Mouse (Mus musculus): ENCODE results near the gene Myo7a.

- TF ChIP-seq CTCF (IDR thresholded peaks at IDR 0.05; ENCODE audit: low read depth): no peak
- no peak for TF ChIP-seq EP300 (IDR thresholded peaks at IDR 0.05; ENCODE audit: low read depth)
These were observed 21.3 kb upstream of the Myo7a start for GRCm38 (mm10) chr7:98140597-98140996.

Measured in heart, postnatal 0 days (tissue).